Mouse (Mus musculus) brain, adult 2 months (tissue): ENCODE measurements around the gene Abhd13.
A peak's percentile ranks its signal among the peaks of the same experiment; 100 is the strongest.

Source experiments
- DNase-seq: peaks from one replicate; pipeline ENCODE4 v3.0.0; 2011; ENCODE audit warnings: low read depth, low spot score

The Abhd13 gene

DNA sequence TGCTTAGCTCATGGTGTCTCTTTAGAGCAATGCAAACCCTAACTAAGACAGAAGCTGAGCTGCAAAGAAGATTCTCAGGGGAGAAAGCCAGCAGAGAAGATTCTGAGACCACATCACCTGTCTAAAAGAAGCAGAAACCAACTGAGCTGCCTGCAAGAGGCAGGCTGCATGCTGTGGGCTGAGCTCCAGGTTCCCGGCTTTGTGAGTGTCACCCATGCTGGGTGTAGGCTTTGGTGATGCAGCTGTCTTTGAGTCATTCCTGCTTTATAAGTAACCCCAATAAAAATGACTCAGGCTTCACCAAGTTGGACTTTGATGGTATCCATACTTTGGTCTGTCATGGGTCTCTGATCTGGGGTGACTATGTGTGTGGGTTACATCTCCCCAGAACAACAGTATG, 38.7 kb downstream of the Abhd13 start:
- DNase-seq = peak; percentile 56

DNA sequence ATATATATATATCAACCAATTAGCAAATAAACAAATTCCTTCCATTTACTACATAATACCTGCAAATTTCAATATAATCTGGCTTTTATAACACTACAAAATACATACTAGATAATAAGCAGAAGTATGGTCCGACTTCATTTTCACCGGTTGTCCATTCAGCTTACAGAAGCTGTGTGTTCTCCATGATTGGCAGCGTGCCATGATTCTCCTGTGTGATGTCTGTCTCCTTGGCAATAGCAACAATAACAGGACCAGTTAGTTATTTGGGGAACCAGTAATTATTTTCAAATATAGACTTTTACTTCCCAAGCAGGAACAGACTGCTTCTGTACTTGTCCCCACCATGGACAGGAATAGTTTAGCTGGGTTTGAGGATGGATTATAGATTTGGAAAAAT, 39.7 kb downstream of the Abhd13 start:
- peak; percentile 69 for DNase-seq

DNA sequence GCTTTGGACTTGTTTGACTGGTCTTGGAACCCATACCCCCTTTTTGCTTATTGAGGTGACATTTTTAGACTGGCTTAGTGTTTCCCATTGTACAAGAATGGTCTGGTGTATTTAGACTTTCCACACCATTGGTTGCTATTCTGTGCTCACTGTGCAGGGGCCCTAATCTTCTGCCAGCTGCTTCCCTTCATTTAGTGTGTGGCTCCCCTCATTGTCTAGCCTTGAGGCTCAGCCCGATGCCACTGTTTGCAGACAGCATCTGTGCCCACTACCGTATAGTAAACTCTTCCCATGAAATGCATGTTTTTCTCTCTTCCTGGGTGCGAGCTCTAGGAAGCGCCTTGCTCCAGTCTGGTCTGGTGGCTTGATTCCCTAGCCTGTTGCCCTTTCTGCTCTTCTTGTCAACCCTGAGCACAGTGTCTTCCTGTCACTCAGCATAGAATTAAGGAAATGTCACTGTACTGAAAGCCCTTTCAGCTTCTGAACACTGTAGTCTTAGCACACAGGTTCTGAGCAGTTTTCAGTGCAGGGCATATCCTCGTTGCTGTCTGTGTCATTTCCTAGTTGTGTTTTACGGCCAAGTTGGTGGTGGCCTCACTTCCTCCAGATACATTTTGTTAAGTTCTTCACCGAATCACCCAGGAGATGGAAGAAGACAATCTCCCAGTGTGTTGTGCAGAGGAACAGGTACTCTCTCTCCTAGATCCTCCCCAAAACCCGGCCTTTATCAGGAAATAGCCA, 53.0 kb downstream of the Abhd13 start:
- no peak for DNase-seq

DNA sequence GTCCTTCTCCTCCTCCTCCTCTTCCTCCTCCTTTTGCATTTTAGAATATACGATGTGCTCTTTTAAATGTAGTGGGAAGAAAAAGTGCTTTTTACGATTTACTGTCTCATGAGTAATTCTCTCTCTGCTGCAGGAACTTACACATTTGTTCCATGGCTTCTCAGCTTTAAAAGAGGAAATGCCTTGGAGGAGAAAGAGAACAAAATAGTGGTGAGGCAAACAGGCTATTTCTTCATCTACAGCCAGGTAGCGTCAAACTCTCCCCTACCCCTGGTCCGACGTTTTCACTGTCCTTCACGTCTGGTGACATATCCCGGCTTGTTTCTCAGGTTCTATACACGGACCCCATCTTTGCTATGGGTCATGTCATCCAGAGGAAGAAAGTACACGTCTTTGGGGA, 53.7 kb downstream of the Abhd13 start:
- no peak for DNase-seq

DNA sequence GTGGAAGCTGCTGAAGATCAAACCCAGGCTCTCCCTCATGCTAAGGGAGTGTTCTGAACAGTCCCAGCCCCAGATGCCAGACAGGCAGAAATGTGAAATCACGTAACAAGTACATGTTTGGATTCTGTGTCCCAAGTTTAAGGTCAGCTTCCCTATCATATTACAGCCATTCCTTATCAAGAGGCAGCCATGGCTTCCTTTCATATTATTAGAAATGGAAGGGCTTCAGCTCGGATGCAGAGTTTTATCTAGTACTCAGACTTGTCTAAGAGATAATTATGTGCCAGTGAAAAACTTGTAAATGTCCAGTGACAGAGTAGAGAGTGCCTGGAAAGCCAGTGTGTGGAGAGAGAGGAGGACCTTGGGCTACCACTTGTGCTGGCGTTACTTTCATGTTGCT, 63.4 kb downstream of the Abhd13 start:
- no peak for DNase-seq
